Mouse (Mus musculus) erythroblast, embryonic 14.5 days (primary cell): ENCODE data around the gene Tbxas1.

Experiments
- GATA1 ChIP-seq: IDR thresholded peaks from 2 replicates; pipeline ENCODE4 v1.6.1; 2012; ENCODE audit warnings: low read length, inconsistent platforms, mixed read lengths
- TAL1 ChIP-seq: IDR thresholded peaks from 3 replicates; pipeline ENCODE4 v1.6.1; 2012; ENCODE audit warnings: low read length, inconsistent platforms, mixed read lengths

DNA sequence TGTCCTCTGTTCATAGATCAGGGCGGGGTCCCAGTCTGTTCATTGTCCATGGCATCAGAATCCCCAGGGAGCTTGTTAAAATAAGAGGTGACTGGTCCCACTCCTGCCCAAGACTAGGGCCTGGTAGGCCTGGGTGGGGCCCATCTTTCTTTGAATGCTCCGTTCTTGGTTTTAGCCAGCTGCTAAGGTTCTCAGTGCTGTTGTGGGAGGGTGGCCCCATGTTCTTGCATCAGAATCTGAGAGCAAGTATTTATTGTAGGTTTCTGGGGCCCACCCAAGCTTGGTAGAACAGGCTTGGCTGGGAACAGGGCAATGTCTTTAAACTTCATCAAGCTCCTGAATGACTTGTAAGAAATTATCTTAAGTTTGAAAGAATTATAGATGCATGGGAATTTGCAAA lies 101.2 kb downstream of the Tbxas1 start:
- TF ChIP-seq TAL1 = no peak
- TF ChIP-seq GATA1 = no peak
